Mouse (Mus musculus) neural tube, embryonic 14.5 days (tissue): ENCODE results near the gene Gnai1. TPM values are rescaled to one million over a fixed set of nuclear protein-coding genes. Genes with fewer than 3 reads are reported as not detected.

Experiments used
- ATAC-seq: fragments of 200-750 bp; cut with Nextera tagmentation; 2 replicates; pipeline ENCODE4 v1.8.0; 2017; ENCODE audit warnings: low read depth, mild to moderate bottlenecking, moderate TSS enrichment, moderate library complexity
- H3K27ac ChIP-seq: fragments of 300-500 bp; sonication (generic); 2 replicates; pipeline ENCODE4 v1.5.1; 2014; ENCODE audit warnings: low read depth, mild to moderate bottlenecking, control low read depth, low read length, moderate library complexity, mixed read lengths
- H3K27me3 ChIP-seq: fragments of 300-500 bp; sonication (generic); 2 replicates; pipeline ENCODE4 v1.6.1; 2014; ENCODE audit warnings: low read length; ENCODE audit not compliant: control insufficient read depth, insufficient read depth
- H3K36me3 ChIP-seq: fragments of 300-500 bp; sonication (generic); 2 replicates; pipeline ENCODE4 v1.6.1; 2014; ENCODE audit warnings: low read length, mixed read lengths; ENCODE audit not compliant: control insufficient read depth, insufficient read depth
- H3K4me1 ChIP-seq: fragments of 300-500 bp; sonication (generic); 2 replicates; pipeline ENCODE4 v1.6.1; 2014; ENCODE audit warnings: low read length; ENCODE audit not compliant: control insufficient read depth, insufficient read depth
- H3K4me2 ChIP-seq: fragments of 300-500 bp; sonication (generic); 2 replicates; pipeline ENCODE4 v1.6.1; 2014; ENCODE audit warnings: mild to moderate bottlenecking, low read depth, low read length, control low read depth
- H3K4me3 ChIP-seq: fragments of 300-500 bp; sonication (generic); 2 replicates; pipeline ENCODE4 v1.5.1; 2014; ENCODE audit warnings: low read depth, low read length, control low read depth, mixed read lengths
- H3K9ac ChIP-seq: fragments of 300-500 bp; sonication (generic); replicated peaks from 2 replicates; pipeline ENCODE4 v1.6.1; 2014; ENCODE audit warnings: low read depth, mild to moderate bottlenecking, control low read depth, low read length, mixed read lengths
- H3K9me3 ChIP-seq: fragments of 300-500 bp; sonication (generic); 2 replicates; pipeline ENCODE4 v1.6.1; 2016; ENCODE audit warnings: low read length; ENCODE audit not compliant: control insufficient read depth
- WGBS: fragments of 180-500 bp; shearing (Covaris S2); extraction: QIAGEN DNeasy Blood & Tissue Kit; methylation state at CpG from one replicate; pipeline ENCODE4 v1.1.7; 2014; 5-methylcytosine and 5-hydroxymethylcytosine counted together
- polyA plus RNA-seq: library from polyadenylated mRNA; unstranded; fragments of >200 nt; fragmentation: Nextera tagmentation; extraction: Ambion mirVana; gene quantifications from 2 replicates; pipeline ENCODE4 v1.2.1, GENCODE M21; 2014

Gnai1 gene
- polyA plus RNA-seq, 1 experiment from 2014 or later = 85.6 TPM

DNA sequence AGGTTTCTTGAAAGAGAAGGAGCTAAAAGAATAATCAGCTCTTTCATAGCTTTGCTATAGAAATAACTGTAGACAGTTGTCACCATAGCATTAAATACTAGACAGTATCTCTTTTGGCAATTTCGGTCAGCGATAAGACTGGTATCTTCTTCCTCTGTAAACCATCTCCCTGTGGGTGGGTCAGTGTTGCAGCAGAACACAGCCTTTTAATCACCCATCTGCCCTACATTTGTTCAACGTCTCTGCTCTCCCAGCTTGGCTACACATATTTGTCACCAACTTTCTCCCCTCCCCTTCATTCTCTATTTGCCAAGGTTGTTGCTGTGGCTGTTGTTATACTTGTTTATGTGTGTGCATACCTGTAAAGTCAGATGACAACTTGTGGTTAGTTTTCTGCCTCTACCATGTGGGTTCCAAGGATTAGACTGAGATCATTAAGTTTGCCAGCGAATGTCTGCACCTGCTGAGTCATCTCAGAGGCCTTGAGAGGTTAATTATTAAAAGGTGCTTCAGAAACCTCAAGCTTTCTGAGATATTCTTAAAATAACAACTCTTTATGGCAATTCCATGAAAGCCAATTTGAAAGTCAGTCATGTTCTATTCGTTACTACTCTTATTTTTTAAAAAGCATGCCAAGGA lies 109.7 kb downstream of the Gnai1 start:
- 88% methylated on average over 5 of the region's 5 CpGs for WGBS
- no peaks in the 10 kb centered on the region for H3K36me3 ChIP-seq
- H3K27me3 ChIP-seq = no peaks in the 10 kb centered on the region
- ATAC-seq = no peak
- H3K9ac ChIP-seq = no peak overlapping the region
- H3K9me3 ChIP-seq = no peaks in the 10 kb centered on the region
- H3K4me2 ChIP-seq = no peak overlapping the region
- no peak overlapping the region for H3K4me3 ChIP-seq
- H3K27ac ChIP-seq = no peak overlapping the region
- H3K4me1 ChIP-seq = no peaks in the 10 kb centered on the region

DNA sequence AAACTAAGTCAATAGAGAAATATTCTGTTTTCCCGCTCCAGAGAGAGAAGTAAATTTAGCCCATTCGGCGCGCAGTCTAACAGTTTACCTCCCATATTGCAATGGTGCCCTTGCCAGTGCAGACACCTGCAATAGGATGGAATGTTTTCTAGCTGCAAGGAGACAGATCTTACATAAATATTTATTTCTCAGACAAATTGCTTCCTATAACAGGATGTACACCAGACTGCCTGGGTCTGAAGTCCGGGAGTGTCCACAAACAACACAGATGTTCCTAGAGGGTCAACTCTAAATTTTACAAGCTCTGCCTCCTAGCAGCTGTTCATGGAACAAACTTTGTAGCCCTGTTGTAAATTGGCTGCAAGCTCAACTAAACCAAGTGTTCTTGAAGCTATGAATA lies 111.0 kb downstream of the Gnai1 start:
- no peak overlapping the region for H3K9ac ChIP-seq
- no peaks in the 10 kb centered on the region for H3K9me3 ChIP-seq
- H3K27ac ChIP-seq = no peak overlapping the region
- H3K36me3 ChIP-seq = no peaks in the 10 kb centered on the region
- no peaks in the 10 kb centered on the region for H3K4me1 ChIP-seq
- H3K27me3 ChIP-seq = no peaks in the 10 kb centered on the region
- no peak overlapping the region for H3K4me2 ChIP-seq
- ATAC-seq = no peak
- no peak overlapping the region for H3K4me3 ChIP-seq
- WGBS = 88% methylated on average over 5 of the region's 5 CpGs

DNA sequence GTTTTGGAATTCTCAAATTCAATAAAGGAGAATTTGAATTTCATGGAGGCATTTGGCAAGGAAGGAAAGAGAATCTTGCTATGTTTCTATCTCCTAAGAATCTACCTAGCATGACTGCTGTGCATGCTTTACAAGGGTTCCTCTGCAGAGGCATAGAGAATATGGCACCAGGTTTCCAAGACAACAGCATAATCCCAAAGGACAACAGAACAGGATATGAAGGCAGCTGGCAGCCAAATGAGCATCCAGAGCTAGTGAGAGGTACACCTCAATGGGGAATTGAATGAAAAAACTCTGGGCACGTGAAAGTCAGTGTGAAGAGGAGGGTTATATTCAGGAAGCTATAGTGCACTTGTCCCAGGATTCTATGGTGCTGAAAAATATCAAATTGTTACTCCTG lies 130.8 kb downstream of the Gnai1 start:
- peak; percentile 60; the same call in 1 of the 2 replicates for ATAC-seq
- no peak overlapping the region for H3K4me3 ChIP-seq
- no peak overlapping the region for H3K9ac ChIP-seq
- no peak overlapping the region for H3K4me2 ChIP-seq
- H3K36me3 ChIP-seq = no peaks in the 10 kb centered on the region
- no peaks in the 10 kb centered on the region for H3K9me3 ChIP-seq
- no peak overlapping the region for H3K27ac ChIP-seq
- no peaks in the 10 kb centered on the region for H3K27me3 ChIP-seq
- no peaks in the 10 kb centered on the region for H3K4me1 ChIP-seq
- 24% methylated on average over 1 of the region's 1 CpGs for WGBS

DNA sequence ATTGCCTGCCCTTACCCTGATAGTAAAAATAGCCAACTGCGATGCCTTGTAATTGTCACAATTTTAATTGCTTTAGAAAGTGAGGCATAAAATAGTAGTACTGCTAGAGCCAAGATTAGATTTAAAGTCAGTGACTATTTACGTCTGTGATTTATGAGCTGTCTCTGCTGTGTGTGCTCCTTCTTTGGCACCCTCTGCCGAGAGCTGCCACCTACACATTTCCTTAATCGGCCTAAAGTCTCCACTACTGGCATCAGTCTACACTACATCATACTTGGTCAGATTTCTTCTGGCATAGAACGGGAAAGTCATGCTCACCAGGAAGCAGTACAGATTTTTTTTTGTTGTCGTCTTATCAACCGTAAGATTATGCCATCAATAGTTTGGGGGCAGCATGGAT lies 131.3 kb downstream of the Gnai1 start:
- ATAC-seq = no peak; the same call in 1 of the 2 replicates
- no peak overlapping the region for H3K9ac ChIP-seq
- no peak overlapping the region for H3K27ac ChIP-seq
- H3K4me2 ChIP-seq = no peak overlapping the region
- 72% methylated on average over 7 of the region's 7 CpGs for WGBS
- no peak overlapping the region for H3K4me3 ChIP-seq
- no peaks in the 10 kb centered on the region for H3K9me3 ChIP-seq
- no peaks in the 10 kb centered on the region for H3K36me3 ChIP-seq
- no peaks in the 10 kb centered on the region for H3K4me1 ChIP-seq
- no peaks in the 10 kb centered on the region for H3K27me3 ChIP-seq

DNA sequence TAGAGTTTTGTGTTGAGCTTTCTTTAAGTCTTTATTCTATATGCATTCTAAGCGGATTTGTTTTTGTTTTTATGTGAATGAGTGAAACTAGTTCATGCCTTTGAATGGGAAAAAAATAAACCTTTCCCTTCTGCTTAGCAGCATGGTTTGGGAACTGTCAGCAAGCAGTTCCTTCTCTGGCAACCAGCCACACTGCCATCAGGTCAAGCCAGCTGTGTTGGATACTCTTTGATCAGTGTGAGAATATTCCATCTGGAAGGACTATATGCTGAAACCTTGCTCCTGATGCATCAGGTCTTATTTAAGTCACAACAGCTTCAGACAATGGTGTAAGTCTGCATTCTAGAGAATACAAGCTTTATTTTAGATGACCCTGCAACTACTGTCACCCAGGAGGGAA lies 139.3 kb downstream of the Gnai1 start:
- Histone ChIP-seq H3K27ac (no peak overlapping the region), H3K27me3 (no peaks in the 10 kb centered on the region), H3K9me3 (no peaks in the 10 kb centered on the region), H3K36me3 (no peaks in the 10 kb centered on the region), H3K4me3 (no peak overlapping the region), H3K4me1 (no peaks in the 10 kb centered on the region), H3K9ac (no peak overlapping the region), H3K4me2 (no peak overlapping the region)
- WGBS = 63% methylated on average over 1 of the region's 1 CpGs
- no peak for ATAC-seq

DNA sequence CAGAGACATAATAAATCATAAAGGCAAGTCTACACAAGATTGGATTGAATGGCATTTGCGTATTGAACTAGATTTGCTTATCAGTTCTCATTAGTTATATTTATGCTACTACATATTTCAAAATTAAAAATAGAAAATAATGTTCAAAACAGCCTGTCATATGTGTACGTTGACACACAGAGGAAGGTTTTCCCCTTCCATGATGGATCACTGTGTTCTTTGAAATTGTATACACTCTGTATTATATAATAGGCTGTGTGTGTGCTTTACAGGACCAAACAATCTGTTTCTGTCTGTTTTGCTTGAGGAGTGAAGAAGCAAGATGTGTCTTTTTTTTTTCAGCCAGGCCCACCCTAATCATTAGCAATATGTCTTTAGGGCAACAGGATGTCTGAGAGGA lies 141.9 kb downstream of the Gnai1 start:
- Histone ChIP-seq H3K9ac (no peak overlapping the region), H3K36me3 (no peaks in the 10 kb centered on the region), H3K4me3 (no peak overlapping the region), H3K27me3 (no peaks in the 10 kb centered on the region), H3K4me2 (no peak overlapping the region), H3K9me3 (no peaks in the 10 kb centered on the region), H3K27ac (no peak overlapping the region), H3K4me1 (no peaks in the 10 kb centered on the region)
- ATAC-seq = no peak
- WGBS = 87% methylated on average over 2 of the region's 2 CpGs

DNA sequence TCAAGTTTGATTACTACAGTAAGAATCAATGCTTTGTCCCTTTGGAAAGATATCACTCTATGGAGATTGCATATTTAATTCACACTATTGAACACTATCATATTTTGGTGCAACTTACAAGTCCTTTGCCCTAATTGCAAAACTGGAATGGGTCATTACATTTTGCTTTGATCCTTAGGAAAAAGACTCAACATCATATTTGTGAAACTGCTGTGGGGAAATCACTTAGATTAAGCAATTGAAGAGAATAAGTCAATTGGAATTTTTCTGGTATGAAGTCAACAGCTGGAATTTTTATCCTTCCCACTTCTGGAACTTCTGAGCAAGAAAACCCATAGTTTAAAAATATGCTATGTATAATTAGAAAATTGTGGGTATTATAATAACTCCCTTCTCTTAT lies 142.3 kb downstream of the Gnai1 start:
- ATAC-seq = no peak
- Histone ChIP-seq H3K27me3 (no peaks in the 10 kb centered on the region), H3K9ac (no peak overlapping the region), H3K36me3 (no peaks in the 10 kb centered on the region), H3K4me3 (no peak overlapping the region), H3K4me1 (no peaks in the 10 kb centered on the region), H3K27ac (no peak overlapping the region), H3K9me3 (no peaks in the 10 kb centered on the region), H3K4me2 (no peak overlapping the region)
